Mouse (Mus musculus) spleen, postnatal 14 days (tissue): ENCODE data around the gene Itch.
"Not testable (repeated sequence)": the region's sequence is repeated elsewhere in the genome, so short reads cannot be mapped to it uniquely, and the experiment has no call there.

Experiments used
- DNase-seq, 2 experiments: peaks; one replicate each; pipeline ENCODE4 v3.0.0; 2021 to 2022; ENCODE audit warnings: low spot score in 2 of 2

The Itch gene

DNA sequence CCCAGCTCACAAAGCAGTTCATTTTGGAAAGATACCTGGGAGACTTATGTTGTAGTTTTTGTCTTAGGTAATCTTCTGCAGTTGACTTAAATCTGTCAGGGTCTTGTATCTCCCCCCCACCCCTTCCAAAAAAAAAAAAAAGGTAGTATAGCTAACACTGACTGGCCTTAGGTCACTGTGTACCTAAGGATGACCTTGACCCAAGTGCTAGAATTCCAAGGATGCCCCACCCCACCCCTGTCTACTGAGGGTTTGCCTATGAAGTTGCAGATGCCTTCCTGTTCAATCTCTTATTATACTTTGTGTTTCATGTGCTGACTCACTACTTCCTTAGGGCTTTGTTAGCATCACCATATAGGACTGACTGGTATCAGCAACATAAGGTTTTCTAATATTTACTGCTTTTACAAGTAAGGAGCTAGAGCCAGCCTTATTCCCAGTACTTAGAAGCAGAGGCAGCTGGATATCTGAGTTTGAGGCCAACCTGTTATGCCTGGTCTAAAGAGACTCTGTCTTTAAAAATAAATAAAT, 8.8 kb downstream of the Itch start:
- DNase-seq, result no peak

DNA sequence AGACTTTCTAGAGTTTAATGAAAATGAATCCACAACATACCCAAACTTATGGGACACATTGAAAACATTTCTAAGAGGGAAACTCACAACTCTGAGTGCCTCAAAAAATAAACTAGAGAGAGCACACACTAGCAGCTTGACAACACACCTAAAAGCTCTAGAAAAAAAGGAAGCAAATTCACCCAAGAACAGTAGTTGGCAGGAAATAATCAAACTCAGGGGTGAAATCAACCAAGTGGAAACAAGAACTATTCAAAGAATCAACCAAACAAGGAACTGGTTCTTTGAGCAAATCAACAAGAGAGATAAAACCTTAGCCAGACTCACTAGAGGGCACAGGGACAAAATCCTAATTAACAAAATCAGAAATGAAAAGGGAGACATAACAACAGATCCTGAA, 16.0 kb downstream of the Itch start:
- DNase-seq, result not testable (repeated sequence)

DNA sequence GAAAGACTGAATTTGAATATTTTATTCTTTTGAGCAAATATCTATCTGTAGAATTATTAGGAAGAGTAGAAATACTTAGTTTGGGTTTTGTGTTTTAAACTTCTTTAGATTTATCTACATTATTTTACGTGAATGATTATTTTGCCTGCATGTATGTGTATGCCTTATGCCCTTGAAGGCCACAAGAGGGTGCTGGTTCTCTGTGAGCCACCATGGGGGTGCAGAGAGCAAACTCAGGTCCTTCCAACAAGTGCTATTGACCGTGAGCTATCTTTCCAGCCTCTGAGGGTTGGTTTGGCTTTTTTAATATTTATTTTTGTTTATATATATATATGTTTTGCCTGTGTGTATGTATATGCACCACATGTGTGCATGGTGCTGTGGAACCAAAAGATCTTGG, 74.1 kb downstream of the Itch start:
- peak in 1 of 2 experiments; percentile 5 for DNase-seq

DNA sequence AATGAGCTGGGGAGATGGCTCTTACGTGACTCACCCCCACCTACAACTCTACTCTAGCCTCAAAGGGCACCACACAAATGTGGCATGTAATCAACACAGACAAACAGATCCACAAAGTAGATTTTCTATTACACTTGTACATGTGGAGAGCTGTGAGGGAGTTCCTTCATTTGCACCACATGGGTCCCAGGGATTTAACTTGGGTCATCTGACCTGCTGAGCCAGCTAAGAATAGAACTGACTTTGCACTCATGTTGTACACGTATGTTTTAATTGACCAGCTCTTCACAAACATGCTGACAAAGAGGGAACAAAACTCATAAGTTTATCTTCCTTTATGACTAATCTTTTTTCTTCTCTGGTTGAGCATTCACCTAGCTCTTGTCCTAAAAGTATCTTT, 89.8 kb downstream of the Itch start:
- no peak for DNase-seq

DNA sequence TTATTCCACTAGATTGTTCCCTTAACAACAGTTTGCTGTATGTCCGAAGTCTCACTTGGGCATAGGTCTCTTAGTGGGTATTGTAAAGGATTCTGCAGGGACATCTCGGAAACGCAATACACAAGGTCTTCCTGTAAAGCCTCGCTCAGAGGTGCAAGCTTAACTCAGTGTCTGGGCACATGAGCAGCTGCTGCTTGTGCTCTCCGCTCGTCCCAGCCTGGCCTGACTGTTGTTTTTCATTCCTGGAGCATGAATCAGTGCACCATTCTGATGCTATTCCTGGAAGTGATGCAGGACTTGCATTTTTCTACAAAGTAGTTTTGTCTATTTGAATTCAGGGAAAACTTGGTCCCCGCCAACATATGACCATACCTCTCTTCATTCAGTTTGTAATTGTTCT, 91.4 kb downstream of the Itch start:
- DNase-seq, result no peak

DNA sequence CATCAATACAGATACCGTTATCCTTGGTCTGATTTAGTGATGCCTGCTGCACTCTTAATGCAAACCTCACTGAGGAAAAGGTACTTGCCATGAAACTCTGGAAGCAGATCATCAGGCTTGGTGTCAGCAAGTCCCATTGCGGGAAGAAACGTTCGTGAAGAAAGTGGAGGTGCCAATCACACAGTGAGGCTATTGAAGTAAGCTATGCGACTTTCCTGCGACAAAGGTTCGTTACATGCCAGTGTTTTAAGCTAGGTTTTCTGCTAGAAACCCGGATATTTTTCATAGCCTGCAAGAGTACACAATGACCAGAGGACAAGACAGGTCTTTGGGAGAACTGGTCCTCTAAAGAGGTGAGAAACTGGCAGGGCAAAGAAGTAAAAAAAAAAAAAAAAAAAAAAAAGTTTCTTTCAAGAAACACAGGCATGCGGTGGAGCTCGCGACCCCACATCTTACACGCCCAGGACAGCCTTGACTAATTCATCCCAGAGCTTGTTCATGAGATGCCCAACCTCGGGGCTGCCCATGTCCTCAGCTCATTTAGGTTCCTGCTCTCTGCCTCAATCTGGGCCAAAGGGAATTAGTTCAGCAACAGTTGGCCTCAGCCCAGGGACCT, 102.5 kb downstream of the Itch start:
- DNase-seq, result no peak

DNA sequence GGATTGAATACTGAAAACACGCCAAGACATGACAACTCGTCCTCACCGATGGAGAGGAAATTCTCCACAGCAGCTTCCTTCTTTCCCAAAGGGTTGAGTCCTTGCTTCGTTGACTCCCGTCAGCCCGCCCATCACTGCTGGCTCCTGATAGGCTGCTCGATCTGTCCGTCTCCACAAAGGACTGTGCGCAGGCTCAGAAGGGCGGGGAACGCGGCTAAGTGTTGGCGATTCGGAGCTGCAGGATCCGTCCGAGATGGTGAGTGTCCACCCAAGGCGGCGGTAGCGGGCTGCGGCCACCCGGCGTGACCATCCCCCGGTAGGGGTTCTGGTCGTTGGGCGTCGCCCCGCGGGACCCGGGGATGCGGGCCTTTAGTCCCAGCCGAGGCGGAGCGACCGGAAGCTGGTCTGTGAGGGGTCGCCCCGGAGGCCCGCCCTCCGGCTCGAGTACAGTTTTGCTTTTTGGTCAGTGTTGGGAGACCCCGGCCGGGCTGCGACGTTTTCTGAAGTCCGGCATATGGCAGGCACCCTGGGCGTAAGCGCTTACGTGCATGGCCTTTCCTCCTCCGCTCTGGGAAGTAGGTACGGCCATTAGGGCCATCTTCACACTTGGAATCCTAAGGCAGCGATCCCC, 103.2 kb downstream of the Itch start, which contains the start of gene Dynlrb1:
Gene Dynlrb1 (plus strand): TSS at position 172 of the 631 bp plus-strand sequence.
- peak; percentile 96 to 97 for DNase-seq

DNA sequence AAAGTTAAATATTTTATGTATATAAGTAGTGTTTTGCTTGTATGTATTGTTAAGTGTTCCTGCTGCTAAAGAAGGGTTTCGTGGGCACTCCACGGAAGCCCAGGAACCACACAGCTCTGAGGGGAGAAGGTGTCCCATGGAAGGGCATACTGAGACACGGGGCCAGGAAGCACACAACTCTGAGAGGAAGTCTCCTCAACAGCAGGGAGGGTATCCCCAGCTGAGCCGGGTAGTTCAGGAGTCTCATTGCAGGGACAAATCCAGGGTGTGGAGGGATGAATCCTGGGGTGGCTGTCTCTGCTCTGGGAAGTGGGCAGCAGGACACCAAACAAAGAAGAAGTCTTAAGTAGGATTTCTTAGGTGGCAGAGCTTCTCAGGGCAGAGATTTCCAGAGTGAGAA, 104.0 kb downstream of the Itch start:
- DNase-seq, result no peak

DNA sequence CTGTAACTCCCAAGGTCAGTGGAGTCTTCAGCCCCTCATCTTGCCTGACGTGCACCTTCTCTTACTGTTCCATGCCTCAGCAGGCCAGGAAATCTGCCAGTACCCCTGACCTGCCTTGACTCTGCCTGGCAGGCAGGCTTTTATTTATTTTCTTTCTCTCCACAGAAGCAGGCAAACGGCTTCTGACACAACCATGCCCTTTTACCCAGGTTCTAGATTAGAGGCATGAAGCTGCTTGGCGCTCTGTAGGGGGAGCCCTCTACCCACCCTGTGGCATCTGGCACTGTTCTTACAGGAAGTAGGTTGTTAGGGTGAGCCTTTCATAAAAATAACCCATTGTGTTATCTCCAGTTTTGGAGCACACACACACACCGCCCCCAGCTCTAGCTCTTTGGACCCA, 107.6 kb downstream of the Itch start:
- peak in 1 of 2 experiments; percentile 26 for DNase-seq

DNA sequence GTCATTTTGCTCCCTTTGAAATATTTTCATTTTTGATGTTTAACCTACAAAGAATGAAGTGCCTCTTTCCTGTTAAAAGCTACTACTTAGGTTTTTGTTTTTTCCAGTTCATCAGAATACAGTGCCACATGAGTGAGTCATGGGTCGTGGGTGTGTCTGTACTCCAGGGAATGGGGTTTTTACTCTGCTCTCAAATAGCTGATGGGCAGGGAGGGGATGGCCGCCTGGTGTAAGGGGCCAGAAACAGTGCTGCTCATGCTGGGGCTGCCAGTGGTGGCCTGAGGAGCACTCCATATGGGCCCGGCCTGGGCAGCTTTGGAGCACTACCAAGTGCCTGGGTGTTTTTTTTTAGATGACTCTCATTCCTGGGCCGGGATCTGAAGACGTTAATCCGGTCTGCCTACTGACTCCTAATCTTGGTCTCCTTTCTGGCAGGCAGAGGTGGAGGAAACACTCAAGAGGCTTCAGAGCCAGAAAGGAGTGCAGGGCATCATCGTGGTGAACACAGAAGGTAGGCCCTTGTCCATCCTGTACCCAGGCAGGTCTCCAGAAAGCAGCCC, 109.1 kb downstream of the Itch start:
- no peak for DNase-seq

DNA sequence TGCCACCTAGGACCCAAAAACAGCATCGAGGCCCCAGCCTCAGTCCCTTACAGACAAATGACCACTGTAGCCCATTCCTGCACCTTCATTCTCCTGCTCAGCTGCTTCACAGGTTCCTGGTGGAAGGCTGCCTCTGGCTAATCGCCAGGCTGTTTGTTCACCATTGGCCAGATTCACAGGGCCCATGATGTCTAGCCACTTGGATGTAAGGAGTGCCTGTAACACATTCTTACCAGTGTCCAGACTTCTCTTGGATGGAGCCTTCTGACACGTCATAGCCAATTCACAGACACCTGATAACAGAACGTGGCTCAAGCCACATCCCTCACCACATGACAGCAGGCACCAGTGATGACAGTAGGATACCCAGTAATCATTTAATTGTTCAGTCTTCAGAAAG, 112.9 kb downstream of the Itch start:
- DNase-seq, result no peak

DNA sequence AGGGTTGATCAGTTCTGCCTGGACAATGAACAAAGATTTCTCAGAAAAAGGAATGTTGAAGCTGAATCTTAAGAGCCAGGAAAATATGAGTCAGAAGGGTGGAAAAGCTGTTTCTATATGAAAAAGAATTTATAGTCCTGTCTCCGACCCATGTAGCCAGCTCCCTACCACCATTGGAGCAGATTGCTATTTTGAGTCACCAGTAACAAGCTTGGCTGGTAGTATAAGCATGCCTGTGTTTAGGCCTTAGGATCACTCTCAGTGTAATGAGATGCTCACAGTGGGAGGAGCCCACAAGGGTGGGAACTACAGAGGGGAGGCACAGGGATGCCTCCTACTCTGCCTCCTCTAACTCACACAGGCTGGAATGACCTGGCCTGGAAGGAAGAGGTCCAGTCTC, 114.9 kb downstream of the Itch start:
- DNase-seq, result no peak

DNA sequence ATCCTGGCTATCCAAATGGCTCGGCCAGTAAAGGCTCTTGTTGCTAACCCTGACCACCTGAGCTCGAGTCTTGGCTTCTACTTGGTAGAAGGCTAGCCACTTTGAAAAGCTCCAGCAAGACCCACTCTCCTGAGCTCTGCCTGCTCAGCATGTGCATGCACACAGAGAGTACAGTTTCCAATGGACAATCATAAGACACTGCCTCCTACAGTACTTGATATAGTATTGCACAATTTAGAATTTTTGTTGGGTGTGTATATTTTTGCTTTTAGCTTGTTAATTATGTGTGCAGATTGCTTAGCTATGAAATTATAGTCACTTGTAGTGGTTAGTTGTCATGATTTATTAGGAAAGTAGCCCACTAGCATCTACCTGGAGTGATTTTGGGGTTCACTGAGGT, 115.4 kb downstream of the Itch start:
- no peak for DNase-seq

DNA sequence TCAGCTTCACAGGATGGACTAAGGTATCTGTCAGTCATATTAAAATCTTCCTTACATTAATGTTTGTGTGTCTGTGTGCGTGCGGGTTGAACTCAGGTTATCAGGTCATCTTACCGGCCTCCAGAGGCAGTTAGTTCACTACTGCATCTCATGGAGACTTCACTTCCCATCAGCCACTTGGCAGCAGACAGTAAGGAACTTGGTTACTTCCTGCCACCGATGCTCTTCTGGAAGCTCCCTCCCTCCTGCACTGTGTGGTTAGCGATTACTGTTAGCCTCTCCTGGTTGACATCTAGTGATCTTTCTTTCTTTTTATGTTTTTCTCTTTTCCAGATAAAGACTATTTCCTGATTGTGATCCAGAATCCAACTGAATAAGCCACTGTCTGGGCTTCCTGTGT, 116.3 kb downstream of the Itch start:
- DNase-seq, result no peak

DNA sequence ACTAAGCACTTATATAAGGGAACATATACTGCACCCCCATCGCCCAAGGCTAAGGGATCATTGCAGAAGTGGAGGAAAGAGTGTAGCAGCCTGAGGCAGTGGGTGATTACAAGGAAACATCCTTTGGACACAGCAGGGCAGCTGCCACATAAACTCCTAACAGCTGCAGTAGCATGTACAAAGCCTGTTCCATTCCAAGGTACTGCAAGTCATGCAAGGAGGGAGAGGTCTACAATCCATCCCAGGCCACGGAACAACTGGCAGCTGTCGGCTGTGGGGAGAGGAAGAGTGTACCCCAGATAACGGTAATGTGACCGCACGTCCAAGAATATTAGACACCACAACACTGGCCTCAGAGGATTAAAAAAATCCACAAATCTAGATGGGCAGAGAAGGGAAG, 132.2 kb downstream of the Itch start:
- no peak for DNase-seq

DNA sequence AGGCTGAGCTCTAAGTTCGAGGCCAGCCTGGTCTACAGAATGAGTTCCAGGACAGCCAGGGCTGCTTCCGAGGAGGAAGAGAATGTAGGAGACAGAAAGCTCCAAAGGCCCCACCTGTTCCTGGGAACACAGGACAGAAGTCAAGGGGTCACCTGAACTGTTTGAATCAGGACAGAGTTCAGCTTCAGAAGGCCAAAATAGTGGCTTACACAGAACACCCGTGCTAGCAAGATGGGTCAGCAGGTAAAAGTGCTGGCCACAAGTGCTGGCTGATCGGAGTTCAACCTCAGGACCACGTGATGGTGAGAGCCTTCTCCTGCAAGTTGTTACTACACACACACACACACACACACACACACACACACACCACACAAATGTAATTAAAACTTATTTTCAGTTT, 133.6 kb downstream of the Itch start:
- DNase-seq, result no peak

DNA sequence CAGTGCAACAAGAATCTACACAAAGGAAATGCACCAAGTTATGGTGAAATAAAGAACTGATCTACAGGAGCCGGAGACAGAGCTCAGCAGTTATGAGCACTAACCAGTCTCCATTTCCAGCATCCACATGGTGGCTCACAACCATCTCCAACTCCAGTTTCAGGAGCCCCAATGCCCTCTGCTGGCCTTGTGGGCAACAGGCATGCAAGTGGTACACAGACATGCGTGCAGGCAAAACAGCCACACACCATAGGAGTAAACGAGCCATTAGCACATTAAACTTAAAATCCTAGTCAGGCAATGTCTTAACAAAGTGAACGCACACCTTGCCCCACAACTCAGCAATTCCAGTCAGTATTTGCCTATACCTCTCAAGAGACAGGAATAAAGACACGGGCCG, 138.6 kb downstream of the Itch start:
- no peak for DNase-seq

DNA sequence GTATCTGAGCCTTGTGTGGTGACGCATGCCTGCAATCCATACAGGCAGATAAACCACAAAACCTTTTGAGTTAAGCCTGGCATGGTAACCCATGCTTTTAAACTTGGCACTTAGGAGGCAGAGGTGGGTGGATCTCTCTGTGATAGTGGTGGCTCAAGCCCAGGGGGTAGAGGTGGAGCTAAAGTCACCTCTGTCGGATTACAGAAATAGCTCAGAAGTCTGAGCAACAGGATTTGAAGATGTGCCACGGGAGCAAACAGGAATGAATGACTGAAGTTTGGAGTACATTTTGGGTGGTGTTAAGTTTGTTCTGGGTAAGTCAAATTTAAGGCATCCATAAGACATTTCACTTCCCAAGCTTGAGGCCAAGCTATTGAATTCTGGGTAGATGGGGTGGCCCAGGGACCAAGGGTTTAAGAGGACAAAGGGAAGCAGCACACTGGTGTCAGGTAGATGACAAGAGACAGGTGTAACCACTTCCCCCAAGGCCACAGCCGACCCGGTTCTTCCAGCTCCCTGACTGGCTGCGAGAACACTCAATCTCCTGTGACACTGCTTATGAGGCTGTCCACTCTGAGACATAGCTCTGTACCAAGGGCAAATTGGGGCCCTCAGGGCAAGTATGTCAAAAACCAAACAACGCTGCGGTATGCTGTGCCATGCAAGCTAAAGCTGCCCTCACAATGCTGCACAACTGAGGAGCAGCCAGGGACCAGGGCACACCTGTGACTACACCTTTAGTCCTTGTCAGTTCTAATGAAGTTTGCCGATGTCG, 139.3 kb downstream of the Itch start:
- no peak for DNase-seq

DNA sequence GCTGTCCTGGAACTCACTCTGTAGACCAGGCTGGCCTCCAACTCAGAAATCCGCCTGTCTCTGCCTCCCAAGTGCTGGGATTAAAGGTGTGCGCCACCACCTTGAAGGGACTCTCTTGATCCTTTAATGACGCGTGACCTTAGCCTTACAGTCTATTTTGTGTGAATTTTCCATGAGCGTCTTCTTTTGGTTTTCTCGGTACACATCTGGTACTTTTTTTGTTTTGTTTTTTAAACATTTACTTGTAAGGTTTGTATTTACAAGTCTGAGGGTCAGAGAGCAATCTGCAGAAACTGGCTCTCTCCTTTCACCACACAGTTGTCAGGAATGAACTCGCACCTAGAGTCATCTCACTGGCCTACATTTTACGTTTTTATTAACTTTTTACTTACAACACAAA, 140.3 kb downstream of the Itch start:
- DNase-seq, result no peak

DNA sequence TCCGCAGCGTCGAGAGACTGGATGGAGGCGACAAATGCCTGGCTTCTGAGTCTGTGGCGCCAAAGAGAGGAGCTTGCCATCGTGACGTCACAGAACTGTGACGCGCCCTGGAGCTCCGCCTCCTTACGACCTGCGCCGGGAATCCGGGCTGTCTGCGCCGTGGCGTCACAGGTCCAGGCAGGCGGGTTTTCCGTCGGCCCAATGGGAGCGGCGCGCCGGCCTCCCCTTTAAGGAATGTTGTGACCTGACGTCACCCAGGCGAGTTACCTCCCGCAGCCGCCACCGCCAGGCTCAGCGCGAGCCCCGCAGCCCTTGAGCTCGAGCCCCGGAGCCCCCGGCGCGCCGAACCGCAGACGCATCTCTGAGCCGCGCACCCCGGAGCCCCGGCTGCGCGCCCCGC, 142.9 kb downstream of the Itch start, which contains the start of gene Map1lc3a:
Gene Map1lc3a (plus strand): TSS at position 103 of the 400 bp plus-strand sequence.
- peak; percentile 81 to 92 for DNase-seq
